Mouse (Mus musculus) MEL (cell line): Measurements from ENCODE around the gene Cblb.

Experiments used
- POLR2A ChIP-seq, 2 experiments: IDR thresholded peaks; 2 replicates each; pipeline ENCODE4 v1.6.1; 2011 to 2012; ENCODE audit warnings: low read length in 2 of 2, mild to moderate bottlenecking in 2 of 2, control low read depth in 1 of 2, improper control_type of control experiment in 1 of 2, low read depth in 1 of 2, moderate library complexity in 1 of 2; ENCODE audit not compliant: control insufficient read depth in 1 of 2, insufficient read depth in 1 of 2, poor library complexity in 1 of 2
- USF2 ChIP-seq, 2 experiments: IDR thresholded peaks; 2 replicates each; pipeline ENCODE4 v1.6.1; 2011 to 2012; ENCODE audit warnings: improper control_type of control experiment in 2 of 2, low read length in 2 of 2, borderline replicate concordance in 1 of 2, inconsistent platforms in 1 of 2, low read depth in 1 of 2, mild to moderate bottlenecking in 1 of 2; ENCODE audit not compliant: insufficient read depth in 1 of 2

- no peak for TF ChIP-seq POLR2A (IDR thresholded peaks at IDR 0.05; ENCODE audit: control insufficient read depth in 1 of 2, insufficient read depth in 1 of 2, low read depth in 1 of 2, low read length in 2 of 2, poor library complexity in 1 of 2)
- no peak for TF ChIP-seq USF2 (IDR thresholded peaks at IDR 0.05; ENCODE audit: borderline replicate concordance in 1 of 2, insufficient read depth in 1 of 2, low read depth in 1 of 2, low read length in 2 of 2)
Observed at GRCm38 (mm10) chr16:52034356-52034755, 3.3 kb downstream of the Cblb start.
